Mouse (Mus musculus) liver, postnatal 0 days (tissue): ENCODE results near the gene Emc1. TPM values are rescaled to one million over a fixed set of nuclear protein-coding genes. Genes with fewer than 3 reads are reported as not detected.

Experiments
- ATAC-seq: fragments of 200-750 bp; cut with Nextera tagmentation; 2 replicates; pipeline ENCODE4 v1.8.0; 2017; ENCODE audit warnings: mild to moderate bottlenecking, moderate library complexity
- DNase-seq: peaks from one replicate; pipeline ENCODE4 v3.0.0-alpha.2; 2016
- H3K27ac ChIP-seq: fragments of 300-500 bp; sonication (generic); 2 replicates; pipeline ENCODE4 v1.5.1; 2014; ENCODE audit warnings: antibody characterized with exemption, moderate library complexity, mild to moderate bottlenecking, low read depth
- H3K27me3 ChIP-seq: fragments of 300-500 bp; sonication (generic); 2 replicates; pipeline ENCODE4 v1.6.1; 2014; ENCODE audit warnings: low read length, control low read depth, mixed read lengths; ENCODE audit not compliant: insufficient read depth
- H3K36me3 ChIP-seq: fragments of 300-500 bp; sonication (generic); replicated peaks from 2 replicates; pipeline ENCODE4 v1.6.1; 2014; ENCODE audit warnings: mild to moderate bottlenecking, control low read depth, low read length, moderate library complexity, mixed read lengths; ENCODE audit not compliant: insufficient read depth
- H3K4me1 ChIP-seq: fragments of 300-500 bp; sonication (generic); 2 replicates; pipeline ENCODE4 v1.6.1; 2014; ENCODE audit warnings: antibody characterized with exemption, mild to moderate bottlenecking, control low read depth; ENCODE audit not compliant: insufficient read depth
- H3K4me2 ChIP-seq: fragments of 300-500 bp; sonication (generic); 2 replicates; pipeline ENCODE4 v1.6.1; 2014; ENCODE audit warnings: low read depth, mild to moderate bottlenecking, low read length, moderate library complexity, mixed read lengths
- H3K4me3 ChIP-seq: fragments of 300-500 bp; sonication (generic); 2 replicates; pipeline ENCODE4 v1.5.1; 2014; ENCODE audit warnings: low read depth, low read length
- H3K9ac ChIP-seq: fragments of 300-500 bp; sonication (generic); replicated peaks from 2 replicates; pipeline ENCODE4 v1.6.1; 2014; ENCODE audit warnings: mild to moderate bottlenecking, moderate library complexity
- H3K9me3 ChIP-seq: fragments of 300-500 bp; sonication (generic); 2 replicates; pipeline ENCODE4 v1.6.1; 2016; ENCODE audit warnings: mild to moderate bottlenecking, control low read depth, low read length, mixed read lengths
- CTCF ChIP-seq: sonication (generic); IDR thresholded peaks from 2 replicates; pipeline ENCODE4 v1.5.1; 2016; ENCODE audit warnings: antibody characterized with exemption, low read depth
- EP300 ChIP-seq: IDR thresholded peaks from 2 replicates; pipeline ENCODE4 v1.6.1; 2016; ENCODE audit warnings: antibody characterized with exemption, low read depth, mild to moderate bottlenecking
- WGBS: fragments of 180-500 bp; shearing (Covaris S2); extraction: QIAGEN DNeasy Blood & Tissue Kit; methylation state at CpG from one replicate; pipeline ENCODE4 v1.1.7; 2014; ENCODE audit not compliant: insufficient replicate concordance; 5-methylcytosine and 5-hydroxymethylcytosine counted together
- polyA plus RNA-seq: library from polyadenylated mRNA; unstranded; fragments of >200 nt; fragmentation: Nextera tagmentation; extraction: Ambion mirVana; gene quantifications from 2 replicates; pipeline ENCODE4 v1.2.1, GENCODE M21; 2015

Emc1 gene
- polyA plus RNA-seq, 1 experiment from 2014 or later: 8.2 TPM

DNA sequence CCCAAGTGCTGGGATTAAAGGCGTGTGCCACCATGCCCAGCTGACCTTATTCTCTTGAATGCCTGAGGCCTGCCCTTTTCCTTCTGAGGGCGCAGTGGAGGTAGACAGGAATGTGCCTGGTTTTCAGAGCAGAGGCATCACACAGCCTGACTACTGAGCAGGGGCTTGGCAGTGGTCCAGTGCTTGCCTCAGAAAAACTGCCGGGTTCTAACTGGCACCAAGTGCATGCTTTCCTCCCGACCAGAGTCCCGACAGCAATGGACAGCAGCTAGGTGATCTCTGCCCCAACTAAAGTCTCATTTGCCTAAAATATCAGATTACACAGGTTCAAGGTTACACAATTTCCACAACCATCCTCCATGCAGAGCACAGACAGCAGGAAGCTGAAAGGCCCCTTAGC lies 8.7 kb upstream of the Emc1 start:
- Histone ChIP-seq H3K27me3 (no peaks in the 10 kb centered on the region), H3K27ac (peak overlapping the region; percentile 26), H3K4me3 (no peak overlapping the region), H3K4me1 (peaks cover 16% of the 10 kb centered on the region), H3K9me3 (no peaks in the 10 kb centered on the region), H3K9ac (no peak overlapping the region), H3K4me2 (no peak overlapping the region), H3K36me3 (peaks cover 8% of the 10 kb centered on the region; the same call in 1 of the 2 replicates)
- DNase-seq (peak; percentile 69), ATAC-seq (peak; percentile 72)
- TF ChIP-seq EP300: no peak
- TF ChIP-seq CTCF: no peak
- 48% methylated on average over 5 of the region's 5 CpGs for WGBS

DNA sequence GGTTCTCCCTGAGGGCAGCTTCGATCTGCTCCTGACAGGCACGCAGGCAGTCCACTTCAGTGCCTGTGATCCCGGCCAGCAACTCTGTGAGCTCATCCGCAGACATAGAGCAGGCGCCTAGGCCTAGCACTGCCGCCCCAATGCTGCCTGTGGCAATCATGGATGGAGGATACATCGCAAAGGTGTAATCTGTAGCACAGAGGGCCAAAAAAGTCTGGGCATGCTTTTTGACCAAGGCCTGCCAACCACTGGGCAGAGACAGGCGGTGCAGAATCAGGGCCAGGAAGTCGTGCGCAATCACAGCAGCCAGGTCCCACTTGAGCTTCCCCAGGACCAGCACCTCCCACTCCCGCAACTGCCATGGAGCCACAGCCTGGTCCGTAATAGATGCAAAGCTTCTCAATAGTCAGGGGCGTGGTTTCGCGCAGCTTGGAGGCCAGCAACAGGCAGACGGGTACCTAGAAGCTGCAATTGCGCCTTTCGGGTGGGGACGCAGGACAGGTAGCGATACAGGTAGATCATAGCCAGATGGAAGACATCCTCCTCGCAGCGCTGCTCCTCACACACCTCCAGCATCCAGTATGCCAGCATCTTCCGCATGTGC lies 6.9 kb upstream of the Emc1 start:
- no peak for DNase-seq
- H3K4me1 ChIP-seq: peaks cover 16% of the 10 kb centered on the region
- no peaks in the 10 kb centered on the region for H3K27me3 ChIP-seq
- H3K27ac ChIP-seq: no peak overlapping the region
- H3K4me3 ChIP-seq: no peak overlapping the region
- 81% methylated on average over 23 of the region's 23 CpGs for WGBS
- no peak overlapping the region for H3K9ac ChIP-seq
- H3K4me2 ChIP-seq: no peak overlapping the region
- ATAC-seq: peak; percentile 14; the same call in 1 of the 2 replicates
- no peaks in the 10 kb centered on the region for H3K9me3 ChIP-seq
- peaks cover 21% of the 10 kb centered on the region for H3K36me3 ChIP-seq
- TF ChIP-seq EP300 (no peak), CTCF (no peak)

DNA sequence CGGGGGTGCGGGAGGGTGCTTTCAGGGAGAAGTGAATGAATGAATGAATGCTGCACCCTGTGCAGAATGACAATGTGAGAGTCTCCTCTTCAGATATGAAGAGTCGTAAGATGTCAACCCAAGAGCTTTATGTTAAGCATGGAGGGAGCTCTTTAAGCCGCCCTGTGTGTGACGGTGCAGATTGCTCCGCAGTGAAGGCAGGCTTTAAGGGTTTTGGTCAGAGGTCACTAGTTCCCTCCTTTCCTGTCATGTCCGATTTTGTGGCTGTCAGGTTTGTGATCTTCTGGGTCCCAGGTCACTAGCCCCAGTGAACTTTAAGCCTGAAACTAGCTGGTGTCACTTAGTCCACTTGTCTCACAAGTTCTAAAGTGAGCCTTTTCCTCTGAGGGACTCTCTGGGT lies 445 bp downstream of the Emc1 start:
- no peak for TF ChIP-seq CTCF
- TF ChIP-seq EP300: no peak
- peak; percentile 54 for ATAC-seq
- Histone ChIP-seq H3K36me3 (peaks cover 25% of the 10 kb centered on the region), H3K27ac (peak overlapping the region; percentile 90), H3K9ac (peak overlapping the region; percentile 72), H3K4me3 (peak overlapping the region; percentile 66), H3K9me3 (no peaks in the 10 kb centered on the region), H3K4me2 (peak overlapping the region; percentile 90), H3K27me3 (no peaks in the 10 kb centered on the region), H3K4me1 (peaks cover 17% of the 10 kb centered on the region)
- 0% methylated on average over 7 of the region's 7 CpGs for WGBS
- no peak for DNase-seq

GRCm38 (mm10) chr4:139357211-139357610 lies 4.8 kb downstream of the Emc1 start:
- WGBS: 77% methylated on average over 3 of the region's 3 CpGs
- no peaks in the 10 kb centered on the region for H3K27me3 ChIP-seq
- H3K27ac ChIP-seq: no peak overlapping the region
- TF ChIP-seq EP300 (no peak), CTCF (no peak)
- 0 out of 2 replicates have a peak, but pooled peaks cover 3% of the 10 kb centered on the region for H3K4me1 ChIP-seq
- no peak overlapping the region for H3K4me3 ChIP-seq
- no peak overlapping the region for H3K4me2 ChIP-seq
- H3K9me3 ChIP-seq: no peaks in the 10 kb centered on the region
- H3K9ac ChIP-seq: no peak overlapping the region
- DNase-seq (no peak), ATAC-seq (no peak)
- peaks cover 46% of the 10 kb centered on the region for H3K36me3 ChIP-seq

DNA sequence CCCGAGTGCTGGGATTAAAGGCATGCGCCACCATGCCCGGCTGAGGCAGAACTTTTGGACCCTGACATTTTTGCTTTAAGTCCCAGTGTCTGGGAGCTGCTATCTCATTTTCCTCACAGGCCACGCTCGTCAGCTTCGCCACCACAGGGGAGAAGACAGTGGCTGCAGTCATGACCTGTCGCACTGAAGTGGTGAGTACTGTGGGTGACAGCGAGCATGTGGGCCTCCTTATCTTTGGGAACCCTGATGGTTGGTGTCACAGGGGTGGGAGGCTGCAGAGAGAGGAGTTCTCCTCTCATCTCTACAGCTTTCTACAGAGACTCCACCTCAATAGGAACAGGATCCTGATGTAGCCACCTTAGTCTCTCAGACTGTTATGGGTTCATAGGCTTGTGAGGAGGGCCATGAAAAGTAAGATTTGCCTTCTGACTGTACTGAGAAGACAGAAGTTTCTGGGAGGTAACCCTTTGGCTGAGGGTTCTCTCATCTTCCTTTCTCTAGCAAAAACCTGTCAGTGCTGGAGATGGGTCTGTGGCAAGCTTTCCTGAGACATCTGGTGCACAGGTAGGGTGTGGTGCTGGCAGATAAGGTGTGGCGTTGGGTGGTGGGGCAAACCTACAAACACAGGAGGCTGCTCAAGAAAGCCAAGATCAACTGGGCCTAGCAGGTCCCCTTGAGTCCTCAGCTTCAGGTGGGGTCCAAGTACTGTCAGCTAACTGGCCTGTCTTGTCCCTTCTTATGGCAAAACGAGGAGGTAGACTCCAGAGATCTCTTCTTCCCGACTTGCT lies 8.6 kb downstream of the Emc1 start:
- Histone ChIP-seq H3K36me3 (peaks cover 82% of the 10 kb centered on the region), H3K4me3 (no peak overlapping the region), H3K9ac (no peak overlapping the region), H3K4me1 (no peaks in the 10 kb centered on the region), H3K27ac (peak overlapping the region; percentile 34), H3K4me2 (peak overlapping the region; percentile 24; the same call in 1 of the 2 replicates), H3K27me3 (no peaks in the 10 kb centered on the region), H3K9me3 (no peaks in the 10 kb centered on the region)
- DNase-seq (no peak), ATAC-seq (peak; percentile 90)
- no peak for TF ChIP-seq EP300
- no peak for TF ChIP-seq CTCF
- WGBS: 71% methylated on average over 11 of the region's 11 CpGs

DNA sequence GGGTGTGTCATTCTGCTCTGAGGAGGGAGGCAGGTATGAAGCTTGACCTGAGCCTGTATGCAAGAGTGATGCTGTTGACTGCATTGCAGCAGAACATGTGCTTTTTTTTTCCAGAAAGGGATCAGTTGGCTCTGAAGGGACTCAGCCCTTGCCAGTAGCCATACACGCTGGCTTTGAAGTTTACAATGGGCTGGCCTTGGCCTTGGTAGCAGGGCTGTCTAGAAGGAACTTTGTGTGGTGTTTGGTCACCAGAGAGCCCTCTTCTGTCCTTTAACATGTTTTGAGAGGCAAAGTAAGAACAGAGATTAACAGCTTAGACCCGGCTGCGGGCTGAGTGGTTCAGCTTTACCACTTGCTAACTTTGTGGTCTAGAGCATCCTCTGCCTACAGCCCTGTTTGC lies 14.9 kb downstream of the Emc1 start:
- ATAC-seq (no peak), DNase-seq (no peak)
- H3K4me3 ChIP-seq: no peak overlapping the region
- H3K4me1 ChIP-seq: no peaks in the 10 kb centered on the region
- peaks cover 89% of the 10 kb centered on the region for H3K36me3 ChIP-seq
- no peak overlapping the region for H3K9ac ChIP-seq
- H3K27ac ChIP-seq: no peak overlapping the region
- WGBS: 78% methylated on average over 3 of the region's 3 CpGs
- TF ChIP-seq EP300 (no peak), CTCF (no peak)
- no peaks in the 10 kb centered on the region for H3K27me3 ChIP-seq
- no peaks in the 10 kb centered on the region for H3K9me3 ChIP-seq
- H3K4me2 ChIP-seq: no peak overlapping the region
